Mouse (Mus musculus): ENCODE measurements at regions not wholly inside any gene's neighbourhood (a gene's known extent, or its start where the extent isn't known, plus 50 kb on each side); places are given as distances from the start of the nearest gene placed in this dataset.

GRCm38 (mm10) chr5:51072146-51072545, 495.4 kb downstream of the Ppargc1a start:
- Histone ChIP-seq H3K27me3 (replicated peaks; ENCODE audit: control insufficient read depth, insufficient read depth, low read length) (no peaks in the 10 kb centered on the region), H3K36me3 (ENCODE audit: control insufficient read depth, insufficient read depth, low read length) (no peaks in the 10 kb centered on the region), H3K9me3 (ENCODE audit: control insufficient read depth, low read length) (no peaks in the 10 kb centered on the region), H3K4me3 (ENCODE audit: low read length) (no peak overlapping the region), H3K27ac (ENCODE audit: low read length) (no peak overlapping the region), H3K4me2 (ENCODE audit: low read depth, low read length) (no peak overlapping the region), H3K9ac (ENCODE audit: low read depth, low read length) (no peak overlapping the region), H3K4me1 (ENCODE audit: control insufficient read depth, insufficient read depth, low read length) (no peaks in the 10 kb centered on the region)
- 65% methylated on average over 2 of the region's 2 CpGs for WGBS
- no peak for ATAC-seq

- ATAC-seq: no peak
- WGBS: 38% methylated on average over 1 of the region's 1 CpGs
Measured at GRCm38 (mm10) chr5:51069668-51070067, 497.9 kb downstream of the Ppargc1a start.

GRCm38 (mm10) chr5:51045872-51046271, 521.7 kb downstream of the Ppargc1a start:
- no peak overlapping the region for H3K9ac ChIP-seq (ENCODE audit: low read depth, low read length)
- H3K36me3 ChIP-seq (ENCODE audit: control insufficient read depth, insufficient read depth, low read length): no peaks in the 10 kb centered on the region
- 81% methylated on average over 2 of the region's 2 CpGs for WGBS
- no peak overlapping the region for H3K27ac ChIP-seq (ENCODE audit: low read length)
- H3K4me2 ChIP-seq (ENCODE audit: low read depth, low read length): no peak overlapping the region
- no peaks in the 10 kb centered on the region for H3K9me3 ChIP-seq (ENCODE audit: control insufficient read depth, low read length)
- H3K4me3 ChIP-seq (ENCODE audit: low read length): no peak overlapping the region
- no peak for ATAC-seq
- no peaks in the 10 kb centered on the region for H3K27me3 ChIP-seq (replicated peaks; ENCODE audit: control insufficient read depth, insufficient read depth, low read length)
- no peaks in the 10 kb centered on the region for H3K4me1 ChIP-seq (ENCODE audit: control insufficient read depth, insufficient read depth, low read length)

More at GRCm38 (mm10) chr5:51069668-51070067, 497.9 kb downstream of the Ppargc1a start:
- Histone ChIP-seq H3K27me3 (replicated peaks; ENCODE audit: control insufficient read depth, insufficient read depth, low read length) (no peaks in the 10 kb centered on the region), H3K4me1 (ENCODE audit: control insufficient read depth, insufficient read depth, low read length) (no peaks in the 10 kb centered on the region), H3K4me2 (ENCODE audit: low read depth, low read length) (no peak overlapping the region), H3K9me3 (ENCODE audit: control insufficient read depth, low read length) (no peaks in the 10 kb centered on the region), H3K4me3 (ENCODE audit: low read length) (no peak overlapping the region), H3K36me3 (ENCODE audit: control insufficient read depth, insufficient read depth, low read length) (no peaks in the 10 kb centered on the region), H3K9ac (ENCODE audit: low read depth, low read length) (no peak overlapping the region), H3K27ac (ENCODE audit: low read length) (no peak overlapping the region)

GRCm38 (mm10) chr5:51041541-51042217, 525.8 kb downstream of the Ppargc1a start:
- 82% methylated on average over 6 of the region's 6 CpGs for WGBS
- Histone ChIP-seq H3K27me3 (replicated peaks; ENCODE audit: control insufficient read depth, insufficient read depth, low read length) (no peaks in the 10 kb centered on the region), H3K9ac (ENCODE audit: low read depth, low read length) (no peak overlapping the region), H3K4me2 (ENCODE audit: low read depth, low read length) (no peak overlapping the region), H3K9me3 (ENCODE audit: control insufficient read depth, low read length) (no peaks in the 10 kb centered on the region), H3K36me3 (ENCODE audit: control insufficient read depth, insufficient read depth, low read length) (no peaks in the 10 kb centered on the region), H3K4me3 (ENCODE audit: low read length) (no peak overlapping the region), H3K27ac (ENCODE audit: low read length) (no peak overlapping the region), H3K4me1 (ENCODE audit: control insufficient read depth, insufficient read depth, low read length) (no peaks in the 10 kb centered on the region)
- ATAC-seq: no peak

GRCm38 (mm10) chr5:51040926-51041325, 526.6 kb downstream of the Ppargc1a start:
- H3K4me2 ChIP-seq (ENCODE audit: low read depth, low read length): no peak overlapping the region
- no peak overlapping the region for H3K27ac ChIP-seq (ENCODE audit: low read length)
- no peak overlapping the region for H3K4me3 ChIP-seq (ENCODE audit: low read length)
- H3K4me1 ChIP-seq (ENCODE audit: control insufficient read depth, insufficient read depth, low read length): no peaks in the 10 kb centered on the region
- no peaks in the 10 kb centered on the region for H3K36me3 ChIP-seq (ENCODE audit: control insufficient read depth, insufficient read depth, low read length)
- H3K27me3 ChIP-seq (replicated peaks; ENCODE audit: control insufficient read depth, insufficient read depth, low read length): no peaks in the 10 kb centered on the region
- H3K9ac ChIP-seq (ENCODE audit: low read depth, low read length): no peak overlapping the region
- no peak for ATAC-seq
- WGBS: 87% methylated on average over 6 of the region's 6 CpGs
- H3K9me3 ChIP-seq (ENCODE audit: control insufficient read depth, low read length): no peaks in the 10 kb centered on the region

GRCm38 (mm10) chr5:51040463-51040862, 527.1 kb downstream of the Ppargc1a start:
- H3K4me1 ChIP-seq (ENCODE audit: control insufficient read depth, insufficient read depth, low read length): no peaks in the 10 kb centered on the region
- no peak for ATAC-seq
- no peaks in the 10 kb centered on the region for H3K27me3 ChIP-seq (replicated peaks; ENCODE audit: control insufficient read depth, insufficient read depth, low read length)
- H3K9me3 ChIP-seq (ENCODE audit: control insufficient read depth, low read length): no peaks in the 10 kb centered on the region
- no peak overlapping the region for H3K4me3 ChIP-seq (ENCODE audit: low read length)
- no peak overlapping the region for H3K9ac ChIP-seq (ENCODE audit: low read depth, low read length)
- no peak overlapping the region for H3K4me2 ChIP-seq (ENCODE audit: low read depth, low read length)
- H3K36me3 ChIP-seq (ENCODE audit: control insufficient read depth, insufficient read depth, low read length): no peaks in the 10 kb centered on the region
- no peak overlapping the region for H3K27ac ChIP-seq (ENCODE audit: low read length)
- WGBS: 58% methylated on average over 6 of the region's 6 CpGs

GRCm38 (mm10) chr5:51039713-51040178, 527.8 kb downstream of the Ppargc1a start:
- Histone ChIP-seq H3K4me3 (ENCODE audit: low read length) (no peak overlapping the region), H3K9me3 (ENCODE audit: control insufficient read depth, low read length) (no peaks in the 10 kb centered on the region), H3K4me1 (ENCODE audit: control insufficient read depth, insufficient read depth, low read length) (no peaks in the 10 kb centered on the region), H3K9ac (ENCODE audit: low read depth, low read length) (no peak overlapping the region), H3K4me2 (ENCODE audit: low read depth, low read length) (no peak overlapping the region), H3K27ac (ENCODE audit: low read length) (no peak overlapping the region), H3K36me3 (ENCODE audit: control insufficient read depth, insufficient read depth, low read length) (no peaks in the 10 kb centered on the region), H3K27me3 (replicated peaks; ENCODE audit: control insufficient read depth, insufficient read depth, low read length) (no peaks in the 10 kb centered on the region)
- 71% methylated on average over 5 of the region's 5 CpGs for WGBS
- ATAC-seq: peak; percentile 38; the same call in 1 of the 2 replicates

GRCm38 (mm10) chr5:51036450-51036990, 531.0 kb downstream of the Ppargc1a start:
- Histone ChIP-seq H3K27ac (ENCODE audit: low read length) (no peak overlapping the region), H3K36me3 (ENCODE audit: control insufficient read depth, insufficient read depth, low read length) (no peaks in the 10 kb centered on the region)
- WGBS: 58% methylated on average over 2 of the region's 2 CpGs

GRCm38 (mm10) chr5:51028966-51029365, 538.6 kb downstream of the Ppargc1a start:
- H3K9me3 ChIP-seq (ENCODE audit: control insufficient read depth, low read length): no peaks in the 10 kb centered on the region
- H3K4me3 ChIP-seq (ENCODE audit: low read length): no peak overlapping the region
- WGBS: 77% methylated on average over 4 of the region's 4 CpGs
- H3K27me3 ChIP-seq (replicated peaks; ENCODE audit: control insufficient read depth, insufficient read depth, low read length): no peaks in the 10 kb centered on the region
- no peaks in the 10 kb centered on the region for H3K36me3 ChIP-seq (ENCODE audit: control insufficient read depth, insufficient read depth, low read length)
- no peak for ATAC-seq
- no peak overlapping the region for H3K27ac ChIP-seq (ENCODE audit: low read length)
- H3K9ac ChIP-seq (ENCODE audit: low read depth, low read length): no peak overlapping the region
- H3K4me2 ChIP-seq (ENCODE audit: low read depth, low read length): no peak overlapping the region
- H3K4me1 ChIP-seq (ENCODE audit: control insufficient read depth, insufficient read depth, low read length): no peaks in the 10 kb centered on the region

More at GRCm38 (mm10) chr5:51036450-51036990, 531.0 kb downstream of the Ppargc1a start:
- no peaks in the 10 kb centered on the region for H3K27me3 ChIP-seq (replicated peaks; ENCODE audit: control insufficient read depth, insufficient read depth, low read length)
- no peaks in the 10 kb centered on the region for H3K4me1 ChIP-seq (ENCODE audit: control insufficient read depth, insufficient read depth, low read length)
- ATAC-seq: no peak
- no peak overlapping the region for H3K9ac ChIP-seq (ENCODE audit: low read depth, low read length)
- no peak overlapping the region for H3K4me2 ChIP-seq (ENCODE audit: low read depth, low read length)
- no peaks in the 10 kb centered on the region for H3K9me3 ChIP-seq (ENCODE audit: control insufficient read depth, low read length)
- no peak overlapping the region for H3K4me3 ChIP-seq (ENCODE audit: low read length)
